Mouse (Mus musculus): ENCODE data around the gene Gbp5.

GRCm38 (mm10) chr3:142555623-142556022 lies 61.8 kb downstream of the Gbp5 start:
- no peak for TF ChIP-seq CTCF (IDR thresholded peaks at IDR 0.05)
- TF ChIP-seq EP300 (IDR thresholded peaks at IDR 0.05; ENCODE audit: insufficient read depth, low read depth, low read length), result no peak
- TF ChIP-seq POLR2A (IDR thresholded peaks at IDR 0.05; ENCODE audit: insufficient read depth, low read depth, low read length), result no peak
